Mouse (Mus musculus) embryonic facial prominence, embryonic 14.5 days (tissue): ENCODE measurements at regions not wholly inside any gene's neighbourhood (a gene's known extent, or its start where the extent isn't known, plus 50 kb on each side); places are given as distances from the start of the nearest gene placed in this dataset.
"Not testable (repeated sequence)": the region's sequence is repeated elsewhere in the genome, so short reads cannot be mapped to it uniquely, and the experiment has no call there.

Experiments
- ATAC-seq: fragments of 200-750 bp; cut with Nextera tagmentation; 2 replicates; pipeline ENCODE4 v1.8.0; 2017; ENCODE audit warnings: low read depth, moderate number of reproducible peaks, moderate TSS enrichment
- DNase-seq: peaks from one replicate; pipeline ENCODE4 v3.0.0-alpha.2; 2015; ENCODE audit warnings: low spot score
- H3K27ac ChIP-seq: fragments of 300-500 bp; sonication (generic); replicated peaks from 2 replicates; pipeline ENCODE4 v1.5.1; 2014; ENCODE audit warnings: low read depth, mild to moderate bottlenecking, low read length, moderate library complexity
- H3K27me3 ChIP-seq: fragments of 300-500 bp; sonication (generic); replicated peaks from 2 replicates; pipeline ENCODE4 v1.6.1; 2014; ENCODE audit warnings: low read length; ENCODE audit not compliant: control insufficient read depth, insufficient read depth
- H3K36me3 ChIP-seq: fragments of 300-500 bp; sonication (generic); 2 replicates; pipeline ENCODE4 v1.6.1; 2014; ENCODE audit warnings: low read length, mixed read lengths; ENCODE audit not compliant: control insufficient read depth, insufficient read depth
- H3K4me1 ChIP-seq: fragments of 300-500 bp; sonication (generic); 2 replicates; pipeline ENCODE4 v1.6.1; 2014; ENCODE audit warnings: antibody characterized with exemption, low read length; ENCODE audit not compliant: control insufficient read depth, insufficient read depth
- H3K4me2 ChIP-seq: fragments of 300-500 bp; sonication (generic); 2 replicates; pipeline ENCODE4 v1.6.1; 2014; ENCODE audit warnings: low read depth, mild to moderate bottlenecking, low read length, moderate library complexity, mixed read lengths
- H3K4me3 ChIP-seq: fragments of 300-500 bp; sonication (generic); 2 replicates; pipeline ENCODE4 v1.5.1; 2014; ENCODE audit warnings: low read depth, mild to moderate bottlenecking, low read length
- H3K9ac ChIP-seq: fragments of 300-500 bp; sonication (generic); 2 replicates; pipeline ENCODE4 v1.6.1; 2014; ENCODE audit warnings: low read depth, mild to moderate bottlenecking, low read length, moderate library complexity, mixed read lengths
- H3K9me3 ChIP-seq: fragments of 300-500 bp; sonication (generic); 2 replicates; pipeline ENCODE4 v1.6.1; 2016; ENCODE audit warnings: low read length; ENCODE audit not compliant: control insufficient read depth
- WGBS: fragments of 180-500 bp; shearing (Covaris S2); extraction: QIAGEN DNeasy Blood & Tissue Kit; methylation state at CpG from one replicate; pipeline ENCODE4 v1.1.7; 2014; 5-methylcytosine and 5-hydroxymethylcytosine counted together

- not testable (repeated sequence) for H3K36me3 ChIP-seq, H3K9ac ChIP-seq, DNase-seq, H3K4me3 ChIP-seq, ATAC-seq, H3K4me2 ChIP-seq, H3K27ac ChIP-seq, H3K4me1 ChIP-seq, H3K27me3 ChIP-seq, H3K9me3 ChIP-seq
- WGBS: 60% methylated on average over 16 of the region's 18 CpGs
Observed at GRCm38 (mm10) chr3:40425183-40425844, 105.8 kb upstream of the Intu start.

- no peak overlapping the region for H3K4me3 ChIP-seq
- no peaks in the 10 kb centered on the region for H3K9me3 ChIP-seq
- ATAC-seq (no peak), DNase-seq (no peak)
- H3K4me2 ChIP-seq: no peak overlapping the region
- no peak overlapping the region for H3K27ac ChIP-seq
- no peaks in the 10 kb centered on the region for H3K27me3 ChIP-seq
- WGBS: 83% methylated on average over 4 of the region's 4 CpGs
- no peak overlapping the region for H3K9ac ChIP-seq
- H3K4me1 ChIP-seq: no peaks in the 10 kb centered on the region
- H3K36me3 ChIP-seq: no peaks in the 10 kb centered on the region
Observed at GRCm38 (mm10) chr3:40426070-40426469, 105.0 kb upstream of the Intu start.

GRCm38 (mm10) chr3:40428021-40428420 is 103.1 kb upstream of the Intu start:
- H3K36me3 ChIP-seq: no peaks in the 10 kb centered on the region
- no peak overlapping the region for H3K27ac ChIP-seq
- H3K4me3 ChIP-seq: no peak overlapping the region
- ATAC-seq: no peak
- peak; percentile 70 for DNase-seq
- H3K9me3 ChIP-seq: no peaks in the 10 kb centered on the region
- H3K4me1 ChIP-seq: no peaks in the 10 kb centered on the region
- 58% methylated on average over 5 of the region's 5 CpGs for WGBS
- H3K9ac ChIP-seq: no peak overlapping the region
- H3K4me2 ChIP-seq: no peak overlapping the region
- no peaks in the 10 kb centered on the region for H3K27me3 ChIP-seq

GRCm38 (mm10) chr3:40438251-40438650 is 92.8 kb upstream of the Intu start:
- no peak for ATAC-seq
- no peak overlapping the region for H3K9ac ChIP-seq
- 79% methylated on average over 4 of the region's 4 CpGs for WGBS
- H3K27me3 ChIP-seq: no peaks in the 10 kb centered on the region
- no peak for DNase-seq
- H3K4me1 ChIP-seq: peaks cover 9% of the 10 kb centered on the region
- H3K9me3 ChIP-seq: no peaks in the 10 kb centered on the region
- H3K36me3 ChIP-seq: no peaks in the 10 kb centered on the region
- no peak overlapping the region for H3K4me3 ChIP-seq
- H3K27ac ChIP-seq: no peak overlapping the region
- no peak overlapping the region for H3K4me2 ChIP-seq

GRCm38 (mm10) chr3:40441092-40442036 is 89.7 kb upstream of the Intu start:
- DNase-seq (peak; percentile 67), ATAC-seq (no peak)
- peaks cover 12% of the 10 kb centered on the region for H3K4me1 ChIP-seq
- no peaks in the 10 kb centered on the region for H3K9me3 ChIP-seq
- peak overlapping the region; percentile 53 for H3K27ac ChIP-seq
- peak overlapping the region; percentile 35; the same call in 1 of the 2 replicates for H3K9ac ChIP-seq
- 60% methylated on average over 14 of the region's 14 CpGs for whole genome bisulfite sequencing
- no peaks in the 10 kb centered on the region for H3K36me3 ChIP-seq
- H3K4me2 ChIP-seq: peak overlapping the region; percentile 15; the same call in 1 of the 2 replicates
- H3K27me3 ChIP-seq: no peaks in the 10 kb centered on the region
- H3K4me3 ChIP-seq: no peak overlapping the region

GRCm38 (mm10) chr3:40443788-40444595 is 87.1 kb upstream of the Intu start:
- H3K27ac ChIP-seq: no peak overlapping the region
- H3K4me3 ChIP-seq: no peak overlapping the region
- no peak for ATAC-seq
- no peaks in the 10 kb centered on the region for H3K27me3 ChIP-seq
- no peaks in the 10 kb centered on the region for H3K9me3 ChIP-seq
- H3K4me2 ChIP-seq: peak overlapping the region; percentile 42
- no peak overlapping the region for H3K9ac ChIP-seq
- DNase-seq: peak; percentile 88
- WGBS: 18% methylated on average over 20 of the region's 20 CpGs
- H3K4me1 ChIP-seq: peaks cover 12% of the 10 kb centered on the region
- no peaks in the 10 kb centered on the region for H3K36me3 ChIP-seq

GRCm38 (mm10) chr3:40452958-40453357 is 78.1 kb upstream of the Intu start:
- ATAC-seq (no peak), DNase-seq (peak; percentile 38)
- Histone ChIP-seq H3K4me3 (no peak overlapping the region), H3K4me2 (no peak overlapping the region), H3K9me3 (no peaks in the 10 kb centered on the region), H3K4me1 (peaks cover 17% of the 10 kb centered on the region), H3K9ac (no peak overlapping the region), H3K36me3 (no peaks in the 10 kb centered on the region), H3K27me3 (no peaks in the 10 kb centered on the region), H3K27ac (0 out of 2 replicates have a peak overlapping the region, but pooled peaks have one; percentile 36)
- WGBS: 67% methylated on average over 5 of the region's 5 CpGs

GRCm38 (mm10) chr3:40453552-40453951 is 77.5 kb upstream of the Intu start:
- Histone ChIP-seq H3K36me3 (no peaks in the 10 kb centered on the region), H3K4me1 (peaks cover 17% of the 10 kb centered on the region), H3K9ac (no peak overlapping the region), H3K4me3 (no peak overlapping the region), H3K4me2 (0 out of 2 replicates have a peak overlapping the region, but pooled peaks have one; percentile 18), H3K27ac (peak overlapping the region; percentile 66), H3K9me3 (no peaks in the 10 kb centered on the region), H3K27me3 (no peaks in the 10 kb centered on the region)
- DNase-seq (peak; percentile 88), ATAC-seq (peak; percentile 76)
- 11% methylated on average over 4 of the region's 4 CpGs for WGBS
